Mouse (Mus musculus) kidney, adult 2 months (tissue): Measurements from ENCODE around the gene Pcp2. TPM values are rescaled to one million over a fixed set of nuclear protein-coding genes. Genes with fewer than 3 reads are reported as not detected.

ENCODE experiments used
- DNase-seq: peaks from one replicate; pipeline ENCODE4 v3.0.0; 2021
- H3K27ac ChIP-seq: fragments of 200-500 bp; 2 replicates; pipeline ENCODE4 v1.5.1; 2012; ENCODE audit warnings: low read depth, low read length, control low read depth, inconsistent platforms; ENCODE audit not compliant: insufficient read depth
- H3K27me3 ChIP-seq: fragments of 200-500 bp; replicated peaks from 2 replicates; pipeline ENCODE4 v1.6.1; 2012; ENCODE audit warnings: mild to moderate bottlenecking, moderate library complexity, low read length, inconsistent platforms; ENCODE audit not compliant: control insufficient read depth, insufficient read depth
- H3K36me3 ChIP-seq: fragments of 200-500 bp; 2 replicates; pipeline ENCODE4 v1.6.1; 2012; ENCODE audit warnings: mild to moderate bottlenecking, moderate library complexity, low read length, inconsistent platforms; ENCODE audit not compliant: control insufficient read depth, insufficient read depth
- H3K4me1 ChIP-seq: fragments of 200-500 bp; 2 replicates; pipeline ENCODE4 v1.6.1; 2011; ENCODE audit warnings: low read length; ENCODE audit not compliant: control insufficient read depth, insufficient read depth
- H3K4me3 ChIP-seq: fragments of 200-500 bp; 2 replicates; pipeline ENCODE4 v1.5.1; 2011; ENCODE audit warnings: mild to moderate bottlenecking, low read depth, low read length, control low read depth; ENCODE audit not compliant: insufficient read depth
- CTCF ChIP-seq: fragments of 200-500 bp; conservative IDR thresholded peaks from 2 replicates; pipeline ENCODE4 v1.5.1; 2011; ENCODE audit warnings: low read depth, mild to moderate bottlenecking, control low read depth, low read length, moderate library complexity, mixed read lengths; ENCODE audit not compliant: insufficient read depth, insufficient read length
- POLR2A ChIP-seq: fragments of 200-500 bp; IDR thresholded peaks from one replicate; pipeline ENCODE4 v1.6.1; 2011; ENCODE audit warnings: low read depth, low read length, control low read depth
- WGBS: fragments of 180-500 bp; shearing (Covaris S2); methylation state at CpG from one replicate; pipeline ENCODE4 v1.1.7; 2018; 5-methylcytosine and 5-hydroxymethylcytosine counted together
- polyA plus RNA-seq: library from polyadenylated mRNA; depleted of rRNA; stranded (reverse); fragments of >200 nt; gene quantifications from 2 replicates; pipeline ENCODE4 v1.2.3, GENCODE M21; 2012

The Pcp2 gene
- polyA plus RNA-seq, 1 experiment = not detected

- DNase-seq = peak; percentile 100
- H3K27me3 ChIP-seq = no peaks in the 10 kb centered on the region
- TF ChIP-seq CTCF = no peak
- TF ChIP-seq POLR2A = peak; percentile 24
- under 1% methylated on average over 37 of the region's 37 CpGs for WGBS
- 0 out of 2 replicates have a peak, but pooled peaks cover 9% of the 10 kb centered on the region for H3K4me1 ChIP-seq
- no peaks in the 10 kb centered on the region for H3K36me3 ChIP-seq
- H3K4me3 ChIP-seq = peak within 1 kb of the TSS; percentile 78
- H3K27ac ChIP-seq = 0 out of 2 replicates have a peak within 1 kb of the TSS, but pooled peaks have one; percentile 17
These were observed 4.0 kb downstream of the Pcp2 start, which contains the start of the genes Xab2 and Pet100 for GRCm38 (mm10) chr8:3621199-3621970. TSS of gene Xab2 (minus strand) at chr8:3621316. TSS of gene Pet100 (plus strand) at chr8:3621548.

- 0 out of 2 replicates have a peak, but pooled peaks have one; percentile 15 for TF ChIP-seq CTCF
- TF ChIP-seq POLR2A = no peak
- peak; percentile 86 for DNase-seq
These were observed 15.6 kb downstream of the Pcp2 start for GRCm38 (mm10) chr8:3609816-3610150.

GRCm38 (mm10) chr8:3609046-3609815 is 16.1 kb downstream of the Pcp2 start:
- Histone ChIP-seq H3K27me3 (no peaks in the 10 kb centered on the region), H3K4me1 (no peaks in the 10 kb centered on the region), H3K36me3 (no peaks in the 10 kb centered on the region; the same call in 1 of the 2 replicates), H3K27ac (peak overlapping the region; percentile 72), H3K4me3 (no peak overlapping the region)
- WGBS = 41% methylated on average over 12 of the region's 12 CpGs
- TF ChIP-seq POLR2A = no peak
- TF ChIP-seq CTCF = no peak
- DNase-seq = peak; percentile 74

More at GRCm38 (mm10) chr8:3609816-3610150, 15.6 kb downstream of the Pcp2 start:
- Histone ChIP-seq H3K27ac (peak overlapping the region; percentile 72), H3K4me3 (no peak overlapping the region), H3K36me3 (no peaks in the 10 kb centered on the region; the same call in 1 of the 2 replicates), H3K27me3 (no peaks in the 10 kb centered on the region), H3K4me1 (no peaks in the 10 kb centered on the region)
- WGBS = 50% methylated on average over 6 of the region's 6 CpGs

- 89% methylated on average over 7 of the region's 7 CpGs for WGBS
- DNase-seq = no peak
- no peaks in the 10 kb centered on the region for H3K27me3 ChIP-seq
- no peaks in the 10 kb centered on the region for H3K4me1 ChIP-seq
- TF ChIP-seq CTCF = no peak
- TF ChIP-seq POLR2A = no peak
- H3K27ac ChIP-seq = 0 out of 2 replicates have a peak overlapping the region, but pooled peaks have one; percentile 72
- no peak overlapping the region for H3K4me3 ChIP-seq
- H3K36me3 ChIP-seq = no peaks in the 10 kb centered on the region; the same call in 1 of the 2 replicates
These were observed 17.5 kb downstream of the Pcp2 start for GRCm38 (mm10) chr8:3607822-3608221.

GRCm38 (mm10) chr8:3606593-3606992 is 18.8 kb downstream of the Pcp2 start:
- no peaks in the 10 kb centered on the region for H3K4me1 ChIP-seq
- 47% methylated on average over 16 of the region's 16 CpGs for WGBS
- TF ChIP-seq POLR2A = no peak
- TF ChIP-seq CTCF = no peak
- DNase-seq = peak; percentile 37
- no peak overlapping the region for H3K4me3 ChIP-seq
- no peaks in the 10 kb centered on the region for H3K27me3 ChIP-seq
- peaks cover 2% of the 10 kb centered on the region; the same call in 1 of the 2 replicates for H3K36me3 ChIP-seq
- no peak overlapping the region; the same call in 1 of the 2 replicates for H3K27ac ChIP-seq

GRCm38 (mm10) chr8:3603439-3603838 is 21.9 kb downstream of the Pcp2 start:
- Histone ChIP-seq H3K27me3 (no peaks in the 10 kb centered on the region), H3K4me3 (no peak overlapping the region), H3K36me3 (peaks cover 2% of the 10 kb centered on the region; the same call in 1 of the 2 replicates), H3K27ac (no peak overlapping the region), H3K4me1 (no peaks in the 10 kb centered on the region)
- no peak for DNase-seq
- no peak for TF ChIP-seq POLR2A
- 69% methylated on average over 13 of the region's 13 CpGs for WGBS

- Histone ChIP-seq H3K36me3 (peaks cover 2% of the 10 kb centered on the region; the same call in 1 of the 2 replicates), H3K4me1 (no peaks in the 10 kb centered on the region), H3K4me3 (no peak overlapping the region), H3K27me3 (no peaks in the 10 kb centered on the region), H3K27ac (no peak overlapping the region)
- WGBS = 66% methylated on average over 6 of the region's 6 CpGs
- DNase-seq = peak; percentile 57
- TF ChIP-seq POLR2A = no peak
- no peak for TF ChIP-seq CTCF
These were observed 24.9 kb downstream of the Pcp2 start for GRCm38 (mm10) chr8:3600401-3600800.
